Mouse (Mus musculus) cerebellum, adult 2 months (tissue): ENCODE results near the gene Cldn1. TPM values are rescaled to one million over a fixed set of nuclear protein-coding genes. Genes with fewer than 3 reads are reported as not detected.

ENCODE experiments used
- DNase-seq, 2 experiments: peaks; one replicate each; pipeline ENCODE4 v3.0.0; 2021
- H3K27ac ChIP-seq: fragments of 200-500 bp; 2 replicates; pipeline ENCODE4 v1.5.1; 2012; ENCODE audit warnings: low read length, control low read depth, inconsistent platforms; ENCODE audit not compliant: insufficient read depth
- H3K27me3 ChIP-seq: fragments of 200-500 bp; 2 replicates; pipeline ENCODE4 v1.6.1; 2012; ENCODE audit warnings: inconsistent platforms, mild to moderate bottlenecking, low read length, moderate library complexity; ENCODE audit not compliant: control insufficient read depth, insufficient read depth
- H3K4me1 ChIP-seq: fragments of 200-500 bp; 2 replicates; pipeline ENCODE4 v1.6.1; 2011; ENCODE audit warnings: low read length; ENCODE audit not compliant: control insufficient read depth, insufficient read depth
- H3K4me3 ChIP-seq: fragments of 200-500 bp; replicated peaks from 2 replicates; pipeline ENCODE3; 2011; ENCODE audit warnings: mild to moderate bottlenecking, low read depth, low read length, control low read depth; ENCODE audit not compliant: insufficient read depth
- CTCF ChIP-seq: fragments of 200-500 bp; IDR thresholded peaks from 2 replicates; pipeline ENCODE4 v1.5.1; 2011; ENCODE audit warnings: low read depth, mild to moderate bottlenecking, control low read depth, low read length, moderate library complexity, borderline replicate concordance; ENCODE audit not compliant: insufficient read depth
- POLR2A ChIP-seq: fragments of 200-500 bp; IDR thresholded peaks from 2 replicates; pipeline ENCODE4 v1.6.1; 2011; ENCODE audit warnings: low read length, control low read depth, borderline replicate concordance; ENCODE audit not compliant: insufficient read depth
- WGBS: fragments of 180-500 bp; shearing (Covaris S2); methylation state at CpG from one replicate; pipeline ENCODE4 v1.1.7; 2018; 5-methylcytosine and 5-hydroxymethylcytosine counted together
- polyA plus RNA-seq: library from polyadenylated mRNA; depleted of rRNA; stranded (reverse); fragments of >200 nt; gene quantifications from 2 replicates; pipeline ENCODE4 v1.2.3, GENCODE M21; 2012; rRNA removed

Cldn1 gene
- polyA plus RNA-seq, 1 experiment, result 0.88 TPM

DNA sequence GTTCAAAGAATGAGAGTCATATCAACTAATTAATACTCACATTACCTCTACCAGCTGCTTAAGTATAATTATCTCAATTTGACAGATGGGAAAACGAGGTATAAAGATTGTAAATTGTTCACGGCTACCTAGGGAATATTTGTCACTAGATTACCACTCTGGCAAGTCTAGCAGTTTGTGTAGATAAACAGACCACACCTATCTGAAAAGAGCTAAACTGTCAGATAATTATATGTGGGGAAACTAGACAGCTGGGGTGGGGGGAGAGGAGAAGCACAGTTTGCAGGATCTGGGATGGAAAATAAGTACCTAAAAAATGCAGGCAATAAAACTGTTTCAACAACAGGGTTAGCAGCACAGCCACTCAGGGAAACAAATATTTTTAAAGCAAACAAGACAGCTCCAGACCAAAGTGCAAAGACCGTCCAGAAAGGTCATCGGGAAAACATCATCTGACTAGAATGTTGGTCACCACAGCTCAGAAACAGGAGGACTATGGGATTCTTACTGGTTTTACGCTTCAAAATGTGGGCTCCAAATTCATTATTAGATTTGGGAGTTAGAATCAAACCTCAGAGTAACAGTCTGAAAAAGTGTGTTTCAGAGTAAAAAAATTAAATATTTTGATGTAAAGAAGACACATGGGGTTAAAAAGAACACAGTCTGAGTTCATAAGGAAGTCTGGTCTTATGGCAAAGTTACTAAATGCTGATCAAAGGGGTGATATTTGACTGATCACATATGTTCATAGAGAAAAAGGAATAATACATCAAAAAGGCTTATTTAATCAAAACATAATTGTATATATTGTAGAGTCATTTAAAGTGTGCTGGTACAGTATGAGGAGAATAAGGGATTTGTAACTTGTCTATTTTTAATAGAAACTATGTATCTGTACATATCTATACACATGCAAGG lies 13.5 kb downstream of the Cldn1 start:
- 83% methylated on average over 5 of the region's 5 CpGs for WGBS

GRCm38 (mm10) chr16:26355513-26355912 lies 16.1 kb downstream of the Cldn1 start:
- TF ChIP-seq CTCF (no peak), POLR2A (no peak)
- no peak overlapping the region for H3K27ac ChIP-seq
- 87% methylated on average over 1 of the region's 1 CpGs for WGBS
- no peaks in the 10 kb centered on the region for H3K27me3 ChIP-seq
- H3K4me3 ChIP-seq, result no peak overlapping the region
- DNase-seq, result no peak
- H3K4me1 ChIP-seq, result no peaks in the 10 kb centered on the region

More for the DNA sequence above, 13.5 kb downstream of the Cldn1 start:
- no peak for DNase-seq
- TF ChIP-seq POLR2A, result no peak
- TF ChIP-seq CTCF, result no peak
- H3K4me3 ChIP-seq, result no peak overlapping the region
- no peaks in the 10 kb centered on the region for H3K27me3 ChIP-seq
- H3K27ac ChIP-seq, result no peak overlapping the region
- H3K4me1 ChIP-seq, result no peaks in the 10 kb centered on the region

DNA sequence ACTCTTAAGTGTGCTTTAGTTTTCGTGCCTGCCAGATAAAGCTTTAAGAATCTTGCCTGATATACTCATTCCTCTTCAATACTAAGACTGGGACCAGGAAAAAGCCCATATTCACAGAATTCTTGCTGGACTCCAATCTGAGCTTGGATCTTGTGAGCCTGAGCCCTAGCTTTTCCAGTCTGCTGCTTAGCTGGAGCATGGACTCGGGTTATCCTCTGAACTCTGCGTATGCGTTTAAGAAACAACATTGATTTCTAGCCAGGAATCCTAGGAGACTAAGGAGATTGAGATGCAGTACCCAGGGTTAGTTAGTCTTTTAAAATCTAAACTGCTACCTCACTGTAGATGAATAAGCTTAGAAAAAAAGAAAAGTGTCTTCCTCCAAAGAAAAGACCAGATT lies 20.9 kb downstream of the Cldn1 start:
- Histone ChIP-seq H3K27ac (no peak overlapping the region), H3K4me3 (no peak overlapping the region), H3K27me3 (no peaks in the 10 kb centered on the region), H3K4me1 (no peaks in the 10 kb centered on the region)
- 75% methylated on average over 4 of the region's 4 CpGs for WGBS
- TF ChIP-seq CTCF, result no peak
- no peak for TF ChIP-seq POLR2A
- DNase-seq, result no peak

DNA sequence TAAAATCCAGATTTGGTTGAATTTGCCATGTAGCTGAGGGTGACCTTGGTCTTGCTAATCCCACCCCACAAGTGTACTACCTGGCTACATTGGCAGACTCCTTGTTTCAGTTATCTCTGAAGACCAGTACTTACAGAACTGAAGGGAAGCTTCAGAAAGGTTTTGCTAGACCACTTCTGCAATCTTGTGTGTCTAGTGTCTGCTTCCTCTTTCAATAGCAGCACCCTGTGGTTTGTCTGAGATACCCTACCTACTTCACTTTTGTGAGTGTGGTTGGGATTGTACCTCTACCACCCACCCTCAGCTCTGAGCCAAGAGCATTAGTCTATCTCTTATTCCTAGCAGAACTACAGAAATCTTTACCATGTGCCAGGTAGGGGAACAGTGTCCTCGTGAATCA lies 22.8 kb downstream of the Cldn1 start:
- H3K27me3 ChIP-seq, result no peaks in the 10 kb centered on the region
- no peaks in the 10 kb centered on the region for H3K4me1 ChIP-seq
- DNase-seq, result no peak
- H3K27ac ChIP-seq, result no peak overlapping the region
- no peak overlapping the region for H3K4me3 ChIP-seq
- no peak for TF ChIP-seq POLR2A
- no peak for TF ChIP-seq CTCF
- 86% methylated on average over 1 of the region's 1 CpGs for WGBS

DNA sequence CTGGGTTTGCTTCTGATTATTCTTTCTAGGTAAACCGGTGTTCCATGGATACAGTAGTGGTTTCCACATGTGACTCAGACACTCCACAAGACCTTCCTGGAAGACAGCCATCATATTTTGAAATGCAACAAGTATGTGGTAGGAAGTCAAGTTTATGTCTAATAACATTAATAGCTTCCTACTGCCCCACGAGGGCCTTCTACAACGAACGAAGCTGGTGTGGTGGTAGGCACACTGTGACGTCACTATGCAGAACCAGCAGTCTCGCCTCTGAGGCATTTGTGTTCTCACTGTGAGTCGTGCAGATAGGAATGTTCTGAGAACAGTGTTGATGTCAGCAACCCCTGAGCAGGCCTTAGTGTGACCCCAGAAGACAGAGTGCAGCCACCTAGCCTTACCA lies 55.4 kb downstream of the Cldn1 start:
- TF ChIP-seq POLR2A (no peak), CTCF (no peak)
- Histone ChIP-seq H3K27me3 (no peaks in the 10 kb centered on the region), H3K27ac (no peak overlapping the region), H3K4me1 (no peaks in the 10 kb centered on the region), H3K4me3 (no peak overlapping the region)
- no peak for DNase-seq
- 71% methylated on average over 7 of the region's 7 CpGs for WGBS

DNA sequence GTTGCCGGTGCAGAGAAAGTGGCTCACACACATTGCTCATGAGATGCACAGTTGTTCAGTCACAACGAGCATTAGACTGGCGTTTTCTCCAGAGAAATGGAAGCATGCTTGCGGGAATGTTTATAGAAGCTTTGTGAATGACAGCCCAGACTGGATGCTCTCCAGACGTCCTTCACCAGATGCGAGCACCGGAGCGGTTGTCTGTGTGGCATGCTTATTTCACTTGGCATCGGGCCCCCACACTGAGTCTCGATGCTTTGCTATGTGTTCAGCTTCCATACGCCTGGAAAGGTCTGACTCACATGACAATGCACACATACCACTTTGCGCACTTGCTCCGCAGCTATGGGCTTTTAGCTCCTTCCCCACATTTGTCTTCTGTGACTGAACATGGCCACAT lies 56.8 kb downstream of the Cldn1 start:
- DNase-seq, result no peak
- 17% methylated on average over 13 of the region's 13 CpGs for WGBS
- Histone ChIP-seq H3K4me1 (no peaks in the 10 kb centered on the region), H3K4me3 (no peak overlapping the region), H3K27ac (no peak overlapping the region), H3K27me3 (no peaks in the 10 kb centered on the region)
- no peak for TF ChIP-seq POLR2A
- TF ChIP-seq CTCF, result no peak

DNA sequence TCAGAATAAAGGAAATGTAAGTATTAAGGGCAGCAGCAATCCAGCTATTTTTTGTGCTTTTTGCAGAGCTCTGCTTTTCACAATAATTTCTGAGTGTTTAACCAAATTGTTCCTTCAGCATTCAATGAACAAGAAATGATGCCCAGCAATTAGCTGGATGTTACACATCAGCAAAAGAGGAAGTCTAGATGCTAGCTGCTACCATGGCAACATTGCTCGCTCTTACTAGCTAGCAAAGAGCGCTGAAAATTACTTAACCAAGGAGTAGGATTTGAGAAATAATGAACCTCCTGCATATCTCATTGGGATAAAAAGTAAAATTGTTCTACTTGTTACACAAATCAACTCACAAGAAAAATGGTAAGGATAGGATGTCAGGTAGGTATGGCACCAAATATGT lies 62.2 kb downstream of the Cldn1 start:
- Histone ChIP-seq H3K27ac (no peak overlapping the region), H3K27me3 (no peaks in the 10 kb centered on the region), H3K4me3 (no peak overlapping the region), H3K4me1 (no peaks in the 10 kb centered on the region)
- 75% methylated on average over 2 of the region's 2 CpGs for WGBS
- no peak for DNase-seq
- no peak for TF ChIP-seq POLR2A
- no peak for TF ChIP-seq CTCF

Other genes with a start within 250 kb of the Cldn1 start
- gene Cldn16, start 91.3 kb upstream of the Cldn1 start, polyA plus RNA-seq, result not detected in 2 replicates
- not detected in 2 replicates for gene Tmem207, start 154.9 kb upstream of the Cldn1 start, polyA plus RNA-seq
- gene Il1rap, start 209.9 kb upstream of the Cldn1 start, polyA plus RNA-seq, result 19.1 and 20.3 TPM in 2 replicates